Mouse (Mus musculus) intestine, embryonic 16.5 days (tissue): ENCODE data around the gene Lactbl1. TPM values are rescaled to one million over a fixed set of nuclear protein-coding genes. Genes with fewer than 3 reads are reported as not detected.

Source experiments
- ATAC-seq: fragments of 200-750 bp; cut with Nextera tagmentation; 2 replicates; pipeline ENCODE4 v1.8.0; 2017; ENCODE audit warnings: moderate TSS enrichment, moderate library complexity
- H3K27ac ChIP-seq: fragments of 300-500 bp; sonication (generic); 2 replicates; pipeline ENCODE4 v1.5.1; 2014; ENCODE audit warnings: mild to moderate bottlenecking, low read length
- H3K27me3 ChIP-seq: fragments of 300-500 bp; sonication (generic); replicated peaks from 2 replicates; pipeline ENCODE4 v1.6.1; 2014; ENCODE audit warnings: low read length, control low read depth, mixed read lengths; ENCODE audit not compliant: control insufficient read depth, insufficient read depth
- H3K36me3 ChIP-seq: fragments of 300-500 bp; sonication (generic); 2 replicates; pipeline ENCODE4 v1.6.1; 2014; ENCODE audit warnings: low read length, control low read depth; ENCODE audit not compliant: control insufficient read depth, insufficient read depth
- H3K4me1 ChIP-seq: fragments of 300-500 bp; sonication (generic); 2 replicates; pipeline ENCODE4 v1.6.1; 2014; ENCODE audit warnings: low read length, control low read depth, mixed read lengths; ENCODE audit not compliant: control insufficient read depth, insufficient read depth
- H3K4me2 ChIP-seq: fragments of 300-500 bp; sonication (generic); 2 replicates; pipeline ENCODE4 v1.6.1; 2014; ENCODE audit warnings: low read depth, low read length, control low read depth
- H3K4me3 ChIP-seq: fragments of 300-500 bp; sonication (generic); 2 replicates; pipeline ENCODE4 v1.5.1; 2014; ENCODE audit warnings: mild to moderate bottlenecking, low read length
- H3K9ac ChIP-seq: fragments of 300-500 bp; sonication (generic); 2 replicates; pipeline ENCODE4 v1.6.1; 2014; ENCODE audit warnings: low read depth, low read length
- H3K9me3 ChIP-seq: fragments of 300-500 bp; sonication (generic); 2 replicates; pipeline ENCODE4 v1.6.1; 2016; ENCODE audit warnings: low read length, control low read depth; ENCODE audit not compliant: control insufficient read depth
- WGBS: fragments of 180-500 bp; shearing (Covaris S2); extraction: QIAGEN DNeasy Blood & Tissue Kit; methylation state at CpG from one replicate; pipeline ENCODE4 v1.1.7; 2014; 5-methylcytosine and 5-hydroxymethylcytosine counted together
- microRNA-seq: library from miRNA; unstranded; fragments of <30 nt; microRNA quantifications from one replicate; pipeline ENCODE4, GENCODE M21; 2016
- polyA plus RNA-seq: library from polyadenylated mRNA; unstranded; fragments of >200 nt; fragmentation: Nextera tagmentation; extraction: Ambion mirVana; gene quantifications from 2 replicates; pipeline ENCODE4 v1.2.1, GENCODE M21; 2015

Gene Lactbl1
- polyA plus RNA-seq, 1 experiment from 2014 or later, result not detected

DNA sequence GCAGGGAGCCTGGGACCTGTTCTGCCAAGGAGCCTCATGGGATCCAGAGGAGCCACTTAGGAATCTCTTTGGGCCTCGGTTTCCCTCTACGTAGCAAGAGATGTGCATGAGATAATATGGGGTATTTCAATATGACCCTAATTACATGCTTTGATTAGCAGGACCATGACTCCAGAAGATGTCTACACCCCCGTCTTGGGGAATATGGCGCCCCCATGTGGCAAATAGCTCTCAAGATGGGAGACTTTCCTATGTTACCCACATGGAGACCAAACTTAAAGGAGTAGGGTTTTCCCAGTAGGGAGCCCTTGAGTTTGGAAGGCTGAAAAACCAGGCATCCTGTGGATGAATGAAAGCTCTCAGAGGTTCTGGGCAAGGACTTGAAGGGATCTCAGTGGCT lies 65.7 kb downstream of the Lactbl1 start:
- Histone ChIP-seq H3K27ac (no peak overlapping the region), H3K4me1 (peaks cover 6% of the 10 kb centered on the region), H3K9ac (no peak overlapping the region), H3K36me3 (peaks cover 9% of the 10 kb centered on the region), H3K27me3 (no peaks in the 10 kb centered on the region), H3K4me3 (no peak overlapping the region), H3K9me3 (peaks cover 3% of the 10 kb centered on the region; the same call in 1 of the 2 replicates), H3K4me2 (no peak overlapping the region)
- ATAC-seq, result no peak
- WGBS, result 65% methylated on average over 4 of the region's 4 CpGs

Small RNA genes within 50 kb of the gene (microRNA-seq; reads per million reads assigned to microRNA genes)
- not detected for gene Gm22180

Other genes starting within 250 kb of the Lactbl1 start
- 0.10 and 0.16 TPM in 2 replicates for gene Htr1d, start 199.1 kb upstream of the Lactbl1 start, polyA plus RNA-seq
- gene 6030445D17Rik, start 160.4 kb upstream of the Lactbl1 start, polyA plus RNA-seq, result 0.27 and 0.50 TPM in 2 replicates
- 96.8 and 115 TPM in 2 replicates for gene Luzp1, start 152.9 kb upstream of the Lactbl1 start, polyA plus RNA-seq
- 14.0 and 14.3 TPM in 2 replicates for gene Kdm1a, start 19.9 kb upstream of the Lactbl1 start, polyA plus RNA-seq
- gene Tex46, start 12.2 kb upstream of the Lactbl1 start, polyA plus RNA-seq, result not detected in 2 replicates
- 3.1 and 3.5 TPM in 2 replicates for gene Ephb2, start 213.4 kb downstream of the Lactbl1 start, polyA plus RNA-seq